Mouse (Mus musculus) heart, adult 2 months (tissue): ENCODE results near the gene Itpr1. TPM values are rescaled to one million over a fixed set of nuclear protein-coding genes. Genes with fewer than 3 reads are reported as not detected.

ENCODE experiments used
- DNase-seq, 2 experiments: peaks; one replicate each; pipeline ENCODE4 v3.0.0; 2021
- H3K27ac ChIP-seq: fragments of 200-600 bp; 2 replicates; pipeline ENCODE4 v1.8.1; 2022
- H3K27me3 ChIP-seq: fragments of 200-500 bp; 2 replicates; pipeline ENCODE4 v1.6.1; 2012; ENCODE audit warnings: mild to moderate bottlenecking, low read length, inconsistent platforms, mixed read lengths; ENCODE audit not compliant: control insufficient read depth, insufficient read depth
- H3K36me3 ChIP-seq: fragments of 200-500 bp; 2 replicates; pipeline ENCODE4 v1.6.1; 2012; ENCODE audit warnings: low read length, inconsistent platforms; ENCODE audit not compliant: control insufficient read depth, insufficient read depth
- H3K4me1 ChIP-seq: fragments of 200-500 bp; 2 replicates; pipeline ENCODE4 v1.6.1; 2011; ENCODE audit warnings: low read length; ENCODE audit not compliant: control insufficient read depth, insufficient read depth
- H3K4me3 ChIP-seq: fragments of 200-600 bp; 2 replicates; pipeline ENCODE4 v1.8.1; 2022
- H3K79me2 ChIP-seq: fragments of 200-500 bp; replicated peaks from 2 replicates; pipeline ENCODE4 v1.6.1; 2012; ENCODE audit warnings: mild to moderate bottlenecking, inconsistent platforms, low read length, moderate library complexity, mixed read lengths; ENCODE audit not compliant: control insufficient read depth, insufficient read depth
- H3K9ac ChIP-seq: fragments of 200-500 bp; 2 replicates; pipeline ENCODE4 v1.6.1; 2012; ENCODE audit warnings: low read depth, mild to moderate bottlenecking, control low read depth, inconsistent platforms, low read length, mixed read lengths
- CTCF ChIP-seq: fragments of 200-600 bp; IDR thresholded peaks from 2 replicates; pipeline ENCODE4 v1.8.1; 2022; ENCODE audit warnings: antibody characterized with exemption, mild to moderate bottlenecking, moderate library complexity
- EP300 ChIP-seq: fragments of 200-500 bp; IDR thresholded peaks from 2 replicates; pipeline ENCODE4 v1.6.1; 2011; ENCODE audit warnings: low read depth, low read length, control low read depth; ENCODE audit not compliant: insufficient read depth
- POLR2A ChIP-seq: fragments of 200-500 bp; IDR thresholded peaks from 2 replicates; pipeline ENCODE4 v1.6.1; 2011; ENCODE audit warnings: mild to moderate bottlenecking, low read depth, low read length, control low read depth; ENCODE audit not compliant: insufficient read depth
- WGBS: fragments of 180-500 bp; shearing (Covaris S2); methylation state at CpG from one replicate; pipeline ENCODE4 v1.1.7; 2018; 5-methylcytosine and 5-hydroxymethylcytosine counted together
- intact Hi-C: fragments of 180-260 bp; cut with DNase I; formaldehyde crosslinking; loops from one replicate; pipeline ENCODE4 v1.15.1; 2025
- polyA plus RNA-seq: library from polyadenylated mRNA; depleted of rRNA; stranded (reverse); fragments of >200 nt; gene quantifications from 2 replicates; pipeline ENCODE4 v1.2.3, GENCODE M21; 2012
- total RNA-seq, 2 experiments: library from RNA; stranded (reverse); gene quantifications; 2 replicates each; pipeline ENCODE4 v1.2.3; 2021

Itpr1 gene
- total and polyA plus RNA-seq, 3 experiments = 14.0 to 47.6 (median 37.9) TPM

DNA sequence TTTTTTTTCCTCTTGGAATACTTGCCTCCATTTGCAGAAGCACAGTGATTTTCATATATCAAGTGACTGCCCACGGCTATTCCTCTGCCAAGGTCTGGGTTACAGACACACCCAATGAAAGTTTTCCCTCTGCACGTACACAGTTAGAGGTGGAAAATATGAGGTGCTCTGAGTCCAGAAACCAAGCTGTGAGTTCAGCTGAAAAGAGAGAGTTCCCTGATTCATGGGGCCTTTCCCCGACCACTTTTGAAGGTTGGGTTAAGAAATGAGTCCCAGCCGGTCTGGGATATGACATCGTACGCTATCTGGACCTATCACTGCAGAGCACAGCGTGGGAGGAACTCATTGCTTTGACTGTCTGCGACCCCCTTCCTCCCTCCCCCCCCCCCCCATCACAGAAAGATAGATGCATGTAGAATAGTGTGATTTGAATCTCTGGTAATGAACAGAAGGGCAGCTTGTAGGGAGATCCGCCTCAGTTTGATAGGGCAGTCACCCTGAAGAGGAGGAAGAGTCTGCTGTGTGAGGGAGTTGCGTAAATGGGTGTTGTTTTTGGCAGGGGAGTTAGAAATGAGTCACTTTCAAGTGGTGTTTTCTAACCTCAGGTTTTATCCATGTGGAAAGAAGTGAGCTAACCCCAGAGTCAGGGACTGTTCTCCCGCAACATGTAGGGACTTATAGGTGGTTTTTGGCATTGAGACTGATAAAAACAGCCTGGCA lies 235.3 kb downstream of the Itpr1 start:
- 32% methylated on average over 11 of the region's 11 CpGs for WGBS
- DNase-seq = peak in 1 of 2 experiments; percentile 56
- H3K27ac ChIP-seq = peak overlapping the region; percentile 76
- H3K79me2 ChIP-seq = no peaks in the 10 kb centered on the region
- intact Hi-C loops = no loop called here
- peaks cover 8% of the 10 kb centered on the region for H3K36me3 ChIP-seq
- H3K4me3 ChIP-seq = no peak overlapping the region
- no peaks in the 10 kb centered on the region for H3K27me3 ChIP-seq
- peak overlapping the region; percentile 21; the same call in 1 of the 2 replicates for H3K9ac ChIP-seq
- peaks cover 16% of the 10 kb centered on the region for H3K4me1 ChIP-seq
- peak; percentile 33; the same call in 1 of the 2 replicates for TF ChIP-seq POLR2A
- TF ChIP-seq EP300 = no peak

DNA sequence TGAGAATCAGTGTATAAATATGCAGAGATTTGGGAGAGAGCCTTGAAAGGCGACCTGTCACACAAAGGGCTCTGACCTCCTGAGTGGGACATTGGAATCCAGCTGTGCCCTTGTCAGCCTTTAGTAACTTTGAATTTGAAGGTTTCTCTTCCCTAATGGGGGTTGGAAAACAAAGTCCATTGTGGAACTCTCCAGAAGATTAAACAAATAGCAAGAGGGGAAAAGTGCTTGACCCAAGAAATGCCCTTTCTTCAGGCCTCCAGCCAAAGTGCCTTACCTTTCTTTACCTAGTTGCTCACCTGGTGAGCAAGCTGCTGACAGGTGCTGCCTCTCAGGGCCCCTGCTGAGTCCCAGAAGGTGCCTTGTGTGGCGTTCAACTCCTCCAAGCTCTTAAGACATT lies 236.0 kb downstream of the Itpr1 start:
- no peak overlapping the region for H3K9ac ChIP-seq
- no peak for DNase-seq
- H3K36me3 ChIP-seq = peaks cover 8% of the 10 kb centered on the region
- no peaks in the 10 kb centered on the region for H3K79me2 ChIP-seq
- peak overlapping the region; percentile 44 for H3K27ac ChIP-seq
- no peak for TF ChIP-seq CTCF
- TF ChIP-seq POLR2A = no peak
- no peak for TF ChIP-seq EP300
- H3K4me3 ChIP-seq = no peak overlapping the region
- H3K4me1 ChIP-seq = peaks cover 16% of the 10 kb centered on the region
- H3K27me3 ChIP-seq = no peaks in the 10 kb centered on the region
- WGBS = 88% methylated on average over 2 of the region's 2 CpGs
- intact Hi-C loops = no loop called here

DNA sequence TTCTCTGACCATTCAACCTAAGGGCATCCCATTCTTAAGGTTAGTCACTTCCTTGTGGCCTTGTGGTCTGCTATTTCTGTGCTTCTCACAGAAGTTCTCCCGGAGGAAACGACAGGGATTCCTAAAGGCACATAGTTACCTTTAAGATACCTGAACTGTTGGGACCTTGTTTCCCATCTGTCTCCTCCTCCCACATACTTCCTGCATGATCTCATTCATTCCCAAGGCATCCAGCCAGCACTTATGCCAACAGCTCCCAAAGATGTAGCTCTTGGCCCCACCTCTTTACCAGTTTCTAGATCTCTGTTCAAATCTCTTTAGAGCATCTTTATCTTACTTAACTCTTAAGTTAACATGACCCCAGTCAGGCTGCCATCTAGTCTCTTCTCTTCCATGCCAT lies 238.6 kb downstream of the Itpr1 start:
- WGBS = 32% methylated on average over 2 of the region's 2 CpGs
- Histone ChIP-seq H3K36me3 (peaks cover 11% of the 10 kb centered on the region), H3K9ac (no peak overlapping the region), H3K27ac (no peak overlapping the region), H3K27me3 (no peaks in the 10 kb centered on the region), H3K79me2 (no peaks in the 10 kb centered on the region), H3K4me3 (no peak overlapping the region), H3K4me1 (peaks cover 17% of the 10 kb centered on the region)
- TF ChIP-seq POLR2A (no peak), CTCF (no peak)
- intact Hi-C loops = no loop called here
- DNase-seq = no peak

DNA sequence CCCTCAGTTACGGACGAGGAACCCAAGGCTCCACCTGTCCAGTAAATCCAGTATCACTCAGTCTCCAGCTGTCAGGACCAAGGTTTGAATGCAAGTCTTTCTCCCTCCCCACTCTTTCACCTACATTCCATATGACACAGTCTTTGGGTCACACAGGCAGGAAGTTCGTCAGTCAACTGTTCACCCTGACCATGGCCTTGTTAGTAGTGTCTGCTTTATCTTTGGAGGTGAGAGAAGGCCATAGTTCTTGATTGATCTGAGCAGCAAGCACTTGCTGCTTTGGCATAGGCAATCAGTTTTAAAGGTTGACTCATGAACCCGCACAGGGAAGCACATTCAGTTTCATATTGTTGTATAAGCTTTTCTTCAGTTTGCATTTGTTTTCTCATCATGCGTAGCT lies 240.7 kb downstream of the Itpr1 start:
- no peaks in the 10 kb centered on the region for H3K27me3 ChIP-seq
- H3K4me3 ChIP-seq = no peak overlapping the region
- 94% methylated on average over 5 of the region's 5 CpGs for WGBS
- H3K4me1 ChIP-seq = peaks cover 16% of the 10 kb centered on the region
- intact Hi-C loops = no loop called here
- H3K79me2 ChIP-seq = no peaks in the 10 kb centered on the region
- TF ChIP-seq POLR2A (no peak), CTCF (no peak), EP300 (no peak)
- H3K27ac ChIP-seq = no peak overlapping the region
- DNase-seq = no peak
- H3K36me3 ChIP-seq = peaks cover 7% of the 10 kb centered on the region
- H3K9ac ChIP-seq = no peak overlapping the region

- intact Hi-C loops = no loop called here
- peaks cover 6% of the 10 kb centered on the region for H3K36me3 ChIP-seq
- no peaks in the 10 kb centered on the region for H3K27me3 ChIP-seq
- WGBS = 78% methylated on average over 16 of the region's 16 CpGs
- H3K27ac ChIP-seq = no peak overlapping the region
- H3K4me1 ChIP-seq = peaks cover 13% of the 10 kb centered on the region
- no peak overlapping the region for H3K4me3 ChIP-seq
- no peak for DNase-seq
- no peak for TF ChIP-seq POLR2A
- TF ChIP-seq CTCF = no peak
- H3K79me2 ChIP-seq = no peaks in the 10 kb centered on the region
- H3K9ac ChIP-seq = no peak overlapping the region
Measured at GRCm38 (mm10) chr6:108454061-108454891, 241.4 kb downstream of the Itpr1 start.

DNA sequence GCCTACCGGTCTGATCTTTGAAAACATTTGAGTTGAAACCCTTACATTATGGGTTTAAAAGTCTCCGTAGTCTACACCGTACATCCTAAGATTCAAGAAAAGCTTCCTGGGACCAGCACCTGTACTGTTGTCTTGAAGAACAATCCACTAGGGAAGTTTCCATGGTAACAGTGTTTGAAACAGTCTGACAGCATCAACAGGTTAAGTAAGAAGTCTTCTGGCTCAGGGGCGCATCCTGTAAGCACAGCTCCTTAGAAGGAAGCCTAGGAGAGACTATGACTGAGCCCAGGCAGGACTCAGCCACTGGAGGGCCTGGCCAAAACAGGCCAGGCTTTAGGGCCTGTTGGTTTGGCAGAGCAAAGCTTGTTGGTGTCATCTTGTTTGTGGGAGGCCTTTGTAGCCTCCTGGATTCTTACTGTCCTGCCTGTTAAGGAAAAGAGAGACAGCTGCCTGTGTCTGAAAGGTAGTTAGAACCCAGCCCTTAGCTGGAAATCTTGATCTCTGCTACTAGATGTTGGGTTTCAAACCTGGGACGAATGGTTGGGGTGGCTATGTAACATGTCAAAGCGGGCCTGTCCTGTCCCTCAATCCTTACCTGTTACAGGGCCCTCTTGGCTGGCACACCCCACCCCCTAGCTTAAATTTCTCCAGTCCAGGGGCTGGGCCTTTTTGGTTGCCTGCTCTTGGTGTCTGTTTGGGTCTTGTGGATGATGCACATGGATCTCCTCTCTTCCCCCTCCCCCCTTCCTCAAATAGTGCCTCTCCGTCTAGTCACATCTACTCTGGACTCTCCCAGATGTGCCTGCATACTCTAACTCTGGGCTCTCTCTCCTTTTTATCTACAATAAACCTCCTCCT lies 242.3 kb downstream of the Itpr1 start:
- intact Hi-C loops = no loop called here
- Histone ChIP-seq H3K79me2 (no peaks in the 10 kb centered on the region), H3K4me3 (no peak overlapping the region), H3K27ac (peak overlapping the region; percentile 96), H3K27me3 (no peaks in the 10 kb centered on the region), H3K4me1 (peaks cover 13% of the 10 kb centered on the region), H3K9ac (no peak overlapping the region), H3K36me3 (peaks cover 6% of the 10 kb centered on the region)
- TF ChIP-seq EP300 = no peak
- TF ChIP-seq CTCF = no peak
- TF ChIP-seq POLR2A = no peak
- 84% methylated on average over 7 of the region's 7 CpGs for WGBS
- no peak for DNase-seq
